Mouse (Mus musculus): ENCODE measurements around the gene Gm20890. TPM values are rescaled to one million over a fixed set of nuclear protein-coding genes. Genes with fewer than 3 reads are reported as not detected.

The Gm20890 gene
- not detected for total RNA-seq (2023)

GRCm38 (mm10) chrY:26776699-26777098 is at the start of gene Gm20890:
Gene Gm20890, minus strand, starts transcription at chrY:26776799.

Measured in CD4-positive naive resting alpha-beta T cell, adult 76 days (primary cell).